Mouse (Mus musculus) cerebellum, adult 2 months (tissue): ENCODE data around the gene Hoxb3.

Source experiments
- CTCF ChIP-seq: fragments of 200-500 bp; IDR thresholded peaks from 2 replicates; pipeline ENCODE4 v1.5.1; 2011; ENCODE audit warnings: low read depth, mild to moderate bottlenecking, control low read depth, low read length, moderate library complexity, borderline replicate concordance; ENCODE audit not compliant: insufficient read depth
- POLR2A ChIP-seq: fragments of 200-500 bp; IDR thresholded peaks from 2 replicates; pipeline ENCODE4 v1.6.1; 2011; ENCODE audit warnings: low read length, control low read depth, borderline replicate concordance; ENCODE audit not compliant: insufficient read depth

- TF ChIP-seq CTCF (no peak), POLR2A (no peak)
Measured at GRCm38 (mm10) chr11:96285771-96286738, 37.1 kb upstream of the Hoxb3 start, which contains the start of gene Hoxb7.
